Mouse (Mus musculus) limb, embryonic 15.5 days (tissue): Measurements from ENCODE around the gene Mettl7a3. TPM values are rescaled to one million over a fixed set of nuclear protein-coding genes. Genes with fewer than 3 reads are reported as not detected.
"Not testable (repeated sequence)": the region's sequence is repeated elsewhere in the genome, so short reads cannot be mapped to it uniquely, and the experiment has no call there.

Experiments
- ATAC-seq: fragments of 200-750 bp; cut with Nextera tagmentation; 2 replicates; pipeline ENCODE4 v1.8.0; 2017; ENCODE audit warnings: low read depth, moderate TSS enrichment; ENCODE audit not compliant: insufficient number of reproducible peaks, low FRiP score, low TSS enrichment
- H3K27ac ChIP-seq: fragments of 300-500 bp; sonication (generic); 2 replicates; pipeline ENCODE4 v1.5.1; 2015; ENCODE audit warnings: moderate library complexity, mild to moderate bottlenecking, inconsistent platforms
- H3K27me3 ChIP-seq: fragments of 300-500 bp; sonication (generic); 2 replicates; pipeline ENCODE4 v1.6.1; 2015; ENCODE audit warnings: inconsistent platforms
- H3K36me3 ChIP-seq: fragments of 300-500 bp; sonication (generic); 2 replicates; pipeline ENCODE4 v1.6.1; 2015; ENCODE audit warnings: inconsistent platforms
- H3K4me1 ChIP-seq: fragments of 300-500 bp; sonication (generic); 2 replicates; pipeline ENCODE4 v1.6.1; 2015; ENCODE audit warnings: inconsistent platforms
- H3K4me2 ChIP-seq: fragments of 300-500 bp; sonication (generic); 2 replicates; pipeline ENCODE4 v1.6.1; 2015; ENCODE audit warnings: mild to moderate bottlenecking, inconsistent platforms
- H3K4me3 ChIP-seq: fragments of 300-500 bp; sonication (generic); 2 replicates; pipeline ENCODE4 v1.5.1; 2015; ENCODE audit warnings: mild to moderate bottlenecking, inconsistent platforms
- H3K9ac ChIP-seq: fragments of 300-500 bp; sonication (generic); 2 replicates; pipeline ENCODE4 v1.6.1; 2015; ENCODE audit warnings: inconsistent platforms
- H3K9me3 ChIP-seq: fragments of 300-500 bp; sonication (generic); 2 replicates; pipeline ENCODE4 v1.6.1; 2016; ENCODE audit warnings: inconsistent platforms
- WGBS: fragments of 180-500 bp; shearing (Covaris S2); methylation state at CpG from one replicate; pipeline ENCODE4 v1.1.7; 2015; 5-methylcytosine and 5-hydroxymethylcytosine counted together
- polyA plus RNA-seq: library from polyadenylated mRNA; unstranded; fragments of >200 nt; fragmentation: Nextera tagmentation; extraction: Ambion mirVana; gene quantifications from 2 replicates; pipeline ENCODE4 v1.2.1, GENCODE M21; 2015

Mettl7a3 gene
- polyA plus RNA-seq, 1 experiment from 2014 or later, result 0.35 TPM

DNA sequence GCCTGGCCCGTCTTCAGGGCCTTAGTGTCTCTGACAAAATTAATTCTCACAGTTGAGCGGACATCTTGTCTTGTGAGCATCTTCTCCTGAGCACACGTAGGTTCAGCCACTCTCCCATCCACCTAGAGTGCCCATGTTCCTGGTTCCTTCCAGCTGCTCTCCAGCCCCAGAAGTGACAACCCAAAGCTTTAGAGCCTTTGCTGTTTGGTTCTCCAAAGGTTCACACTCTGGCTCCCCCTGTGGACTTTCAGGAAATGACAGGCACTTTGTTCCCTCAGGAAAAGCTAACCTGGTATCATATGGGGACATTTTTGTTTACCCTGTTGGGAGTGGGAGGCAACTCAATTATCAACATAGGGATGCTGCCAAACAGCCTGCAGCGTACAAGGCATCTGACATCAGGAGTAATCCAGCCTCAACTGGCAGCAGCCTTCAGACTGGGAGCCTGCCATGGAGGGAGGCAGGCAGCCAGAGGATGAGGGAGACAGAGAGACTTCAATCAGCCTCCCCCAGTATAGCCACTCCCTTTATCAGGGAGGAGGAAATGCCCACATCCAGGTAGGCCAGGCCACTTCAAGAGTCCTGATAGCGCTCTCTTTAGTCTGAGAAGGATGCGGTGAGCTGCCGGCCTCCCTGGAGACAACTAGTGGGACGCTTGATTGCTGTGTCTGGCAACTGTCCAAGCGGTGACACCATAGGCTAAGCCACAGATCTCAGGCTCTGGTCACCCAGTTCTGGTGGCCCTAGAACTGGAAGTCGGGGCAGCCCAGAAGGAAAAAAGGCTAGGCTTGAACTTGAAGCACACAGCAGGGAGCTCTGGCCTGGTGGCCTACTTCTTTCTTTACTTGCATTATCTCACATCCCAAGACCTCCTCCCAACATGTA, 2.4 kb upstream of the Mettl7a3 start:
- ATAC-seq, H3K4me3 ChIP-seq, H3K9me3 ChIP-seq, H3K36me3 ChIP-seq, H3K4me1 ChIP-seq, H3K27ac ChIP-seq, H3K9ac ChIP-seq, H3K4me2 ChIP-seq, H3K27me3 ChIP-seq: not testable (repeated sequence)
- 55% methylated on average over 3 of the region's 10 CpGs for WGBS

GRCm38 (mm10) chr15:100337328-100337727, 2.6 kb downstream of the Mettl7a3 start:
- not testable (repeated sequence) for H3K36me3 ChIP-seq, H3K4me1 ChIP-seq, H3K4me3 ChIP-seq, H3K9ac ChIP-seq, H3K9me3 ChIP-seq, H3K27ac ChIP-seq, ATAC-seq, H3K27me3 ChIP-seq, H3K4me2 ChIP-seq

GRCm38 (mm10) chr15:100337847-100338246, 3.1 kb downstream of the Mettl7a3 start:
- H3K9me3 ChIP-seq, H3K9ac ChIP-seq, H3K4me2 ChIP-seq, H3K36me3 ChIP-seq, H3K4me1 ChIP-seq, H3K4me3 ChIP-seq, H3K27ac ChIP-seq, ATAC-seq, H3K27me3 ChIP-seq: not testable (repeated sequence)
- WGBS, result 31% methylated on average over 10 of the region's 10 CpGs

DNA sequence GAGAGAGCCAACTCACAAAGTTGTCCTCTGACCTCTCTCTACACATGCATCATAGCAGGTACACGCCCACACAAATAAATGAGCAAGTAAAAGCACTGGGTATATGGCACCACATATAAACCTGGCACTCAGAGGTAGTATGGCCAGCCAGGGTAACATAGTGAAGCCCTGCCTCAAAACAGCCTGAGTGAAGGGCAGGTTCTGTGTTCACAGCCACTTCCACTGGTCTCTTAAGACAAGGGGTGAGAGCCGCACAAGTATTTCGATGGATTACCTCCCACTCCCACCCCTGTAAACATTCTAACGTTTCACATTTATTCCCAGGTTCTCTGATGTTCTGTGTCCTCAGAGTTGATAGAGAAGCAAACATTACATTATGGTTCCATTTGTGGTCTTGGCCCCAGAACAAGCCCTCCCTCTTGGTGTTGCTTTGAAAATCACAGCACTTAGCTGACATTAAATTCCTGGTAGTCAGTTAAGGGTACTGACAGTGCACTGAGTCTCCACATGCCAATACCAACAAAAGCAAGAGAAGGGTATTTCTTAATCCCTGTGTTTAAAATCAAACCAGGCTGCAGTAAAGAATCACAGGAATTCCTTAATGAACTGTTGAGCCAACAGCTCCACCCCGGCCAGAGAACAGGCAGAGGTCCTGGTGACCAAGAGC, 6.7 kb downstream of the Mettl7a3 start:
- not testable (repeated sequence) for H3K36me3 ChIP-seq, H3K27ac ChIP-seq, H3K4me1 ChIP-seq, H3K9ac ChIP-seq, ATAC-seq, H3K27me3 ChIP-seq, H3K4me3 ChIP-seq, H3K4me2 ChIP-seq, H3K9me3 ChIP-seq
- 61% methylated on average over 5 of the region's 5 CpGs for WGBS

DNA sequence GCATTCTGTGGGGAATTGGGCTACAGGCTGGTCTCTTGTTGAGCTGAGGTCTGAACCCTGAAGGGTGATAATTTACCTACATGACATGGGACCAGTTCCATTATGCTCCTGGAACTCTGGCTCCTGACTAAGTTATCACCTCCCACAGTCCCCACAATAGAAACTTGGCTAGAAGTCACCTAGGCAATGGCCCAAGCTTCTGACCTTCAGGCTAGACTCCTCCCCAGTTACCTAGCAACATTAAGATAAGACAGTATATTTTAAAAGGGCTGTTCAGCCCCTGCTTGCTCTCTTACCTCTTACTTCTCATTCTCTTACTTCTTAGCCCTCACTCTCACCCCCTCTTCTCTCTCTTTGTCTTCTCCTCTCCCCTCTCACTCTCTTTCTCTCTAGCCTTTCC, 10.8 kb downstream of the Mettl7a3 start:
- H3K9ac ChIP-seq, result no peak overlapping the region

DNA sequence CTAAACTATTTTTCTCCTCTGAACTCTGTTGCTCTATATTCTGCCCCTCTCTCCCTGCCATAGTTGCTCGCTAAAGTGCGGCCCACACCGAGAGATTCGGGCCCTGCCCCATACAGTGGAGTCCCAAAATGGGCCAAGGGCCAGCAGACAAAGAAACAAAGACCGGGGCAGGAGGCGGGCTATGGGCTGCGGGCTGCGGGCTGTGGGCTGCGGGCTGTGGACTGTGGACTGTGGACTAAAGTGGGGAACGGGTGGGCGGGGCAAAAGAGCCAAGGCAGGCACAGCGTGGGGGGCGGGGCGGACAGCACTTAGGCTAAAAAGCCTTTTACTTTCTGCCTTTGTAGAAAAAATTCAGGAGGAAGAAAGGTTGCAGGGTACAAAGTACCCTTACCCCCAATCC, 12.0 kb downstream of the Mettl7a3 start:
- H3K9ac ChIP-seq, result no peak overlapping the region
- ATAC-seq, result no peak
- peaks cover 8% of the 10 kb centered on the region; the same call in 1 of the 2 replicates for H3K4me1 ChIP-seq
- no peak overlapping the region for H3K4me2 ChIP-seq
- no peak overlapping the region for H3K27ac ChIP-seq
- WGBS, result 65% methylated on average over 14 of the region's 14 CpGs
- H3K4me3 ChIP-seq, result no peak overlapping the region
- no peaks in the 10 kb centered on the region for H3K9me3 ChIP-seq
- no peaks in the 10 kb centered on the region for H3K27me3 ChIP-seq
- no peaks in the 10 kb centered on the region for H3K36me3 ChIP-seq

More for the DNA sequence above, 10.8 kb downstream of the Mettl7a3 start:
- 0 out of 2 replicates have a peak, but pooled peaks cover 6% of the 10 kb centered on the region for H3K4me1 ChIP-seq
- H3K9me3 ChIP-seq, result no peaks in the 10 kb centered on the region
- H3K36me3 ChIP-seq, result no peaks in the 10 kb centered on the region
- ATAC-seq, result no peak
- no peak overlapping the region for H3K27ac ChIP-seq
- no peak overlapping the region for H3K4me3 ChIP-seq
- H3K27me3 ChIP-seq, result no peaks in the 10 kb centered on the region
- H3K4me2 ChIP-seq, result no peak overlapping the region

DNA sequence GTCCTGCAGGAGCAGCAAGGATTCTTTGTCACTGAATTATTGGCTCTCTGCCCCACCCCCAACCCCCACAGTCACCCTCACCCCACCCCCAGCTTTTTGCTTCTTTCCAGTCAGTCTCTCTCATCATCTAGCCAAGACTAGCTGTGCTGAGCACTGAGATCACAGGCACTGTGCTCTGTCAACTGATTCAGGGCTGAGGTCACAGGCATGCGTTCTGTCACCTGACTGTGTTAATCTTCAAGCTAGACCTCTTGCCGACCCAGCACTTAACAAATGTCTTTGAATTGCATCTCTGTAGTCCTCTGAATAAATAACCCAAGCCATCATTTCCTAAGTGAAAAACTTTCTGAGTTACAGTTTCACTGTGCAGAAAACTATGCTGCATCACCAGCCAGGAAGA, 14.8 kb downstream of the Mettl7a3 start:
- H3K36me3 ChIP-seq, result no peaks in the 10 kb centered on the region
- no peaks in the 10 kb centered on the region for H3K9me3 ChIP-seq
- H3K27me3 ChIP-seq, result no peaks in the 10 kb centered on the region
- no peak overlapping the region for H3K4me3 ChIP-seq
- 33% methylated on average over 2 of the region's 2 CpGs for WGBS
- H3K9ac ChIP-seq, result no peak overlapping the region
- H3K27ac ChIP-seq, result no peak overlapping the region
- H3K4me1 ChIP-seq, result peaks cover 11% of the 10 kb centered on the region; the same call in 1 of the 2 replicates
- no peak overlapping the region for H3K4me2 ChIP-seq
- ATAC-seq, result no peak

DNA sequence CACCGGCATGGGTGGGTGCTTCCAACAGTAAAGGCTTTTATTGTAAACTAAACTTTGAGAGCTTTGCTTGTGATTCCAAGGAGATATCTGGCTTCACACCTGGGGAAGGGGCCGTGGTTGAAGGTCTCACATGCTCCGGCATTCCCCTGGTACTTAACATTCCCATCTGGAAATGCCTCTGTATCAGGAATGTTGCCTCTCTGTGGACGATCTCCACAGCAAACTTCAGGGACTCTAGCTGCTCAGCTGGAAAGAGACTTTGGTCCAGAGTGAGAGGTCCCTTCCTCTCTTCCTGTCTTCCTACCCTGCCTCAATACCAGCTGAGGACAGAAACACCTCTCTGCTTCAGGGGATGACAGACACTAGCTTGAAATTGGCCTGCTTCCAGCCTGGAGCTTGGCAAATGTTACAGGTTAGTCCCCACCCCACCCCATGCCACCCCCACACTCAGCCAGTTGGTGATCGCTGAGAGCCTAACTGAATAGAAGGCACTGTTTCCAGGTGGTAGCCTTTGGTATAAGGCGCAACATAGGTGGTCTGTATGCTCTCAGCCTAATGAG, 16.9 kb downstream of the Mettl7a3 start:
- peaks cover 9% of the 10 kb centered on the region; the same call in 1 of the 2 replicates for H3K4me1 ChIP-seq
- H3K9ac ChIP-seq, result no peak overlapping the region
- 40% methylated on average over 6 of the region's 6 CpGs for WGBS
- H3K36me3 ChIP-seq, result no peaks in the 10 kb centered on the region
- H3K27ac ChIP-seq, result no peak overlapping the region
- H3K9me3 ChIP-seq, result no peaks in the 10 kb centered on the region
- no peak overlapping the region for H3K4me2 ChIP-seq
- no peak overlapping the region for H3K4me3 ChIP-seq
- no peak for ATAC-seq
- H3K27me3 ChIP-seq, result no peaks in the 10 kb centered on the region

DNA sequence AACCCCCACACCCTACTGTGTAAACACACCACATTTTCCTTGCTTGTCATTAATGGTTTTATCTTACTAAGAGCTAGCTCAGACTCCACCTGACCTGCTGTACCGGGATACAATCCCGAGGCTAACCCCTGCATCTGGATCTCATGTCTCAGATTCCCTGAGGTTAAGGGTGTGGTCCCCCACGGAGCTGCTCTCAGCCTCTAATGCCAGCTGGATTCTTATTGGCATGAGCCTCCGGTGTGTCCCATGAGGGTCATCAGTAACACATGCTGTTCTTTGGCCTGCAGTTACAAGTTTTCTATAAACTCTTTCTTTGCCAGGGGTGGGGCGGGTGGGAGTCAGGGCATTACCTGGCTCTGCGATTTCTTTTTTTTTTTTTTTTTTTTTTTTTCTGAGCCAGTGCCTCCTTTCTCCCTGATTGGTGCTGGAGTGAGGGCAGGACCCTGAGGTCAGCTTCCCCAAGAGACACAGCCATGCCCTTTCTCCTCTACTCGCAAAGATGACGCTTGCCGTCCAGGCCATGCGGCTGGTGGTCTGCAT, 18.1 kb downstream of the Mettl7a3 start, which contains the start of the genes Methig1 and Mettl7a2:
Methig1 (plus strand) TSS at position 439 of the 540 bp plus-strand sequence.
Mettl7a2 (plus strand) TSS at position 490 of the 540 bp plus-strand sequence.
- peaks cover 5% of the 10 kb centered on the region; the same call in 1 of the 2 replicates for H3K4me1 ChIP-seq
- H3K27ac ChIP-seq, result no peak within 1 kb of the TSS
- no peaks in the 10 kb centered on the region for H3K9me3 ChIP-seq
- H3K9ac ChIP-seq, result no peak within 1 kb of the TSS
- H3K4me2 ChIP-seq, result no peak within 1 kb of the TSS
- H3K4me3 ChIP-seq, result no peak within 1 kb of the TSS
- ATAC-seq, result no peak
- H3K36me3 ChIP-seq, result no peaks in the 10 kb centered on the region
- no peaks in the 10 kb centered on the region for H3K27me3 ChIP-seq
- WGBS, result 67% methylated on average over 10 of the region's 10 CpGs

DNA sequence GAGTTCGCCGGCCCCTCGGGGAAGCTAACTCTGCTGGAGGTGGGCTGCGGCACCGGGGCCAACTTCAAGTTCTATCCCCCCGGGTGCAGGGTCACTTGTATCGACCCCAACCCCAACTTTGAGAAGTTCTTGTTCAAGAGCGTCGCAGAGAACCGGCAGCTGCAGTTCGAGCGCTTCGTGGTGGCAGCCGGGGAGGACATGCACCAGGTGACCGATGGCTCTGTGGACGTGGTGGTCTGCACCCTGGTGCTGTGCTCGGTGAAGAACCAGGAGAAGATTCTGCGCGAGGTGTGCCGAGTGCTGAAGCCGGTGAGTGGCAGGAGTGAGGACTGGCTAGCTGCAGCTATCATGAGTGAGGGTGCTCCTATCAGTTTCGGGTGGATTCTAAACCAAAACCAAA, 18.7 kb downstream of the Mettl7a3 start:
- not testable (repeated sequence) for H3K4me1 ChIP-seq, ATAC-seq
- WGBS, result 90% methylated on average over 22 of the region's 22 CpGs

GRCm38 (mm10) chr15:100355876-100356275, 21.1 kb downstream of the Mettl7a3 start:
- no peak for ATAC-seq
- Histone ChIP-seq H3K9ac (no peak overlapping the region), H3K4me1 (peaks cover 5% of the 10 kb centered on the region; the same call in 1 of the 2 replicates), H3K36me3 (no peaks in the 10 kb centered on the region), H3K27me3 (no peaks in the 10 kb centered on the region), H3K4me3 (no peak overlapping the region), H3K4me2 (no peak overlapping the region), H3K9me3 (no peaks in the 10 kb centered on the region), H3K27ac (no peak overlapping the region)
- WGBS, result 46% methylated on average over 5 of the region's 5 CpGs

More for the DNA sequence above, 18.7 kb downstream of the Mettl7a3 start:
- H3K27me3 ChIP-seq, H3K4me3 ChIP-seq, H3K9me3 ChIP-seq, H3K4me2 ChIP-seq, H3K27ac ChIP-seq, H3K9ac ChIP-seq, H3K36me3 ChIP-seq: not testable (repeated sequence)

DNA sequence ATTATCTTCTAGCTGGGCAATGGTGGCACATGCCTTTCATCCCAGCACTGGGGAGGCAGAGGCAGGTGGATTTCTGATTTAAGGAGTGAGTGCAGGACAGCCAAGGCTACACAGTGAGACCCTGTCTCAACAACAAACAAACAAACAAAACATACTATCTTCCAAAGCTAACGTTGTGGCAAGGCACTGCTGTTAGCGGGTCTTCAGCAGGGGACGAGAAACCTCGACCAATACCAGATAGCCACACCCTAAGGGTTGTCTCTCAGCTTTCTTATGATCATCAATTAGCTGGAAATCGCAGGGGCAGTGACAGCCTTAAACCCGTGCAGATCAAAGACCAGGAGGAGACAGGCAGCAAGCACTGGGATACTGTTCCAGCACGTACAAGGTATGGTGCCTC, 29.5 kb downstream of the Mettl7a3 start, which contains the start of gene Higd1c:
Higd1c (plus strand) TSS at position 301 of the 400 bp plus-strand sequence.
- H3K4me1 ChIP-seq, result peaks cover 5% of the 10 kb centered on the region; the same call in 1 of the 2 replicates
- no peak within 1 kb of the TSS for H3K4me3 ChIP-seq
- H3K36me3 ChIP-seq, result no peaks in the 10 kb centered on the region
- H3K4me2 ChIP-seq, result no peak within 1 kb of the TSS
- no peak within 1 kb of the TSS for H3K9ac ChIP-seq
- H3K27me3 ChIP-seq, result no peaks in the 10 kb centered on the region
- H3K27ac ChIP-seq, result no peak within 1 kb of the TSS
- H3K9me3 ChIP-seq, result no peaks in the 10 kb centered on the region
- WGBS, result 49% methylated on average over 7 of the region's 7 CpGs
- no peak for ATAC-seq
